Mouse (Mus musculus) inflammation-experienced regulatory T-cells, adult 6 months (primary cell): ENCODE measurements at regions not wholly inside any gene's neighbourhood (a gene's known extent, or its start where the extent isn't known, plus 50 kb on each side); places are given as distances from the start of the nearest gene placed in this dataset.

Experiments
- ATAC-seq: one replicate; pipeline ENCODE4 v1.8.0; 2017

DNA sequence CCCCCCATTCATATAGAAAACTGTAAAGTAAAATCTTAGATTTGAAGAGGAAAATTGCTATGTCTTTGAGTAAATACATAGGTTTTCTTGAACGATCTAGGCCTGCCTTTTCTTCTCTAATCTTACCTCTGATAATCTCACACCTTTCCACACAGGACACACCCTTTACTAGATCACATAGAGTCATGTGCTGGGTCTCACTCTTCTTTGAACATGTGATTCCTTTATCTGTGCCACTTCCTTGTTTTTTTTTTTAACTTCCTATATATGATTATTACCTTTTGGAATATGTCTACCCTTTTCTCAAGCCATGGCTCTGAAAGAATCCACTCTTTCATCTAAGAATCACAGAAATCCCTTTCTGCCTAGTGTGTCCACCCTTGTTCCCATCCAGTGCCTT is 136.2 kb downstream of the Klf5 start:
- no peak for ATAC-seq

DNA sequence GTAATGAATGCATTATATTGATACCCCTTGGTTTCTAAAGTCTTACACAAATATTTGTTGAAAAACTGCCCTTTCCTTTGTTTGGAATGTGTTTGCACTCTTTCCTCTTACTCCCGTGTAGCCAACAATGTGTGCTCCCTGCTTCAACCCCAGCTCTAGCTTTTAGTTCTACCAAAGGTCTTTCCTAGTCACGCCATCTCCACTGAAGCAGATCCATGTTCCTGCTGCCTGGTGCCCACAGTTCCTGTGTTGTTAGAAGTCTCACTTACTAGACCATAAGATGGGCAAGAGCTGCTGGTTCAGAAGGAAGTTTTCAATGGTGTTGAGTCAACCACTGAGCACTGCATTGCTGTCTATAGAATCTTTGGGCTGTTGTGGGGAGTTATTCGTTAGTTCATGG is 137.0 kb downstream of the Klf5 start:
- ATAC-seq, result no peak

DNA sequence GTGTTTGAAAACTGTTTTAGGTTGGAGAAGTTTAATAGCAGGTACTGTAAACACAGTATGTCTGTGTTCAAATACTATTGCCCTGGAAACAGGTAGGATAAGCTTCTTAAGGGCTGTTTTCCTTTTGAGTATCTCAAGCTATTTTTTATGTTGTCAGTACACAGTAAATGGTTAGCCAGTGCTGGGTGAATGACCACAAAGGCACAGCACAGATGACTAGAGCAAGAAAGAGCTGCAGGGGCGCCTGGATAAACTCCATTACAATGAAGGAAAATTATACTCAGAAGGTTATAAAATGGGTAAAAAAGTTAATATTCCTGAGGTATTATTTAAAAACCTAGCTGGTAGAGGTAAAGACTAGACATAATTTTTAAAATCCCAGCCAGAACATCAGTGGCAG is 137.6 kb downstream of the Klf5 start:
- no peak for ATAC-seq

DNA sequence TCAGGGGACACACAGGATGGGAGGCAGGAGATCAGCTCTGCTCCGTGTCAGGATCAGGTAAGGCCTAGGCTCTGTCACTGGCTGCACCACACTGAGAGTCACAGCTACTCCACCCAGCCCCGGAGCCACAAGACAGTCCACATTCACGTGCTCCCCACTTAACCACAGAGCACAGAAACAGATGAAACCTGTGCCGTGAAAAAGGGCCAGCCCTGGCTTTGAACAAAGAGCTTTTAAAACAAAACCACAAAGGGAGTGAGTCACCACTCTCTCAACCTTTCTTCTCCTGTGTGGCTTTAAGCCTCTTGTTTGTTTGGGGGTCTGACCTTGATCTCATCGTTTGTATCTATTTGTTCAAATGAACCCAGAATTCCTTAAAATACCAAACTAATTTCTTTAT is 150.6 kb downstream of the Klf5 start:
- no peak for ATAC-seq

DNA sequence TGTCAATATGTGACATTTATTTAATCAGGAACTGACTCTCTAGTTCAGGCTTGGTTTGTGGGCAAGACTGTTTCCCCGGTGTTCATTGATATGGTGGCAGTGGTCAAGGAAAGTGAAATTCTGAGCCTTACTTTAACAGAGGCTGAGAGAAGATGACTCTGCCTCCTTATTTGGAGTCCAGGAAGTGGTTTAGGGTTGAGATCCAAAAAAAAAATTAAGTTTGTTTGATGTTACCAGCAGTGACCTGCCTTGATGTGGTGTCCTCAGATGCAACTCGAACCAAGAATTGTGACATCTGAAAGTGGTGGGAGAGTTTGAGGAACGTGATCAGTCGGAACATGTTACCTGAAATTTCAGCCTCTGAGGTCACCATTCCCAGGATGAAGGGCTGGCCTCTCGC is 151.4 kb downstream of the Klf5 start:
- no peak for ATAC-seq

DNA sequence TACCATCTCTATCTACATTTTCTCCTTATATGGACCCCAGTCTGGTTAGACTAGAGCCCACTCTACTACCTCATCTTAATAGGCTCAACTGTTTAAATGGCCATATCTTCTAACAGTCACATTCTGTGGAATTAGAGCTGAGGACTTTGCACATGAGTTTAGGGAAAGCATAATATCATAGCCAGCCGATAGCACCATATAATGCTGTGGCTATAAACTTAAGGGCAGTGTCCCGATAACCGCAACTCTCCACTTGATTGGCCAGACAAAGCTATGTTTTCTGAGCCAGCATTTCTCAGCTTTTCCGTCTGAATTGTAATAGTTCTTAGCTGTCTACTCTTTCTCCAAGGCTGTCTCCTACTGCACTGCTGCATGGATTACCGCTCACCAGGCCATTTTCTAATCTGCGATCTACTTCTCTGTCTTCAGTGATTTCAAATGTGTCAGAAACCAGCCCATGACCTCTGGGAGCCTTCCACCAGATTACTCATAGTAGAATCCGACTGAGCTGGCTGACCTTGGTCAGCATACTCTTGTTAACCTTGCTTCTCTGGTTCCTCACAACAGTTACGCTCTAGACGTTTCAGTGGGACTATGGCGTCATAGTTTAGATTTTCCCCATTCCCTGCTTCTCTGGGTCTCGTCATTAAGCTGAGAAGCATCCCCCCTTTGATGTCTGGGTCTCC is 152.8 kb downstream of the Klf5 start:
- ATAC-seq, result no peak

DNA sequence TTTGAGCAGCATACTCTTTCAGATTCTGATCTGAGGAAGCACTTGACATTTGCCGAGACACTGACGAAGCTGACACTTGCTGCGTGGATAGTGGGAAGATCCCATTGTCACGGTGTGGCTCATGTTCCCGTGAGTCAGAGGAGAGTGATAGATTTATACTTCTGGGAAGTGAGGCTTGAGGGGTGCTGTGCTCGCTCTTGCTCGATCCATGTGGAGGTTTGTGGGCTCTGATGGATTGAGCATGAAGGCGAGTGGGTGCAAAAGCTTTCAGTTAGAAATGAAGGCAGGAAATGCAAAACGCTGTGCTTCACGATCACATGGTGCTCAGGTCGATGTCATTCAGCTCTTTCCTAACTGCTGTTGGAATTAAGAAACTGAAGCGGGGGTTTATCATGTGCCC is 155.4 kb downstream of the Klf5 start:
- no peak for ATAC-seq

DNA sequence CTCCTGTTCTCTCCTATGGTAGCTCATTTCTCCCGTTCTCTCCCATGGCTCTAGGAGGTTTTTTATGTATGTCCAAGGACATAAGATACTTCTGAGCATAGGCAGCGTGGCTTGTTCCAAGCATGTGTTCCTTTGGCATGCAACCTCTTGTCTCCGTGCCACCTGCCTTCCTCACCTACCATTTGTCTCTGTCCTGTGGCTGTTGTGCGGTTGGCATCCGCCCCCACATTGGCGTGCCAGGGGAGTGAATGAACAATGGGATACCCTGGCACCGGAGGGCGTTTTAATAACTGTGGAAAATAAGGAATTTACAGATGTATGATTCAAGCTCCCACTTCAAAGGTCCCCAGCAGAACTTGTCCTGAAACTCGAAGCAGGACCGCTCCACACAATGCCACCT is 158.1 kb downstream of the Klf5 start:
- ATAC-seq, result no peak

DNA sequence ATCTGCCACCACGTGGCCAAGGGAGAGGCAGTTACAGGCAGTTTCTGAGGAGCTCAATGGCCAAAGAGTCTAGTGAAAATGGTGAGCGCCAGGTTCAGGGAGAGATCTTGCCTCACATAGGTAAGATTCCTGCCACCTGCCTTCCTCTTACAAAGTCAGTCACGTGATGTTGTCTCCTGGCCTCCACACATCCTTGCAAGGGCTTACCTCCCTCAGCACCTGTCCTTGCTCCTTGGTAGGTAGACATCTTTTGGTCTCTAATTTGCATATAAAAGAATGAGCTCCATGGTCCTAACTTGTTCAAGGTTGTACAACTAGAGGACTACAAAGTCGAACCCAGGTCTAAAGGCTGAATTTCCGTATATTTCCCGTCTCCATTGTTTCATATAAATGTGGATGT is 159.1 kb downstream of the Klf5 start:
- ATAC-seq, result no peak

DNA sequence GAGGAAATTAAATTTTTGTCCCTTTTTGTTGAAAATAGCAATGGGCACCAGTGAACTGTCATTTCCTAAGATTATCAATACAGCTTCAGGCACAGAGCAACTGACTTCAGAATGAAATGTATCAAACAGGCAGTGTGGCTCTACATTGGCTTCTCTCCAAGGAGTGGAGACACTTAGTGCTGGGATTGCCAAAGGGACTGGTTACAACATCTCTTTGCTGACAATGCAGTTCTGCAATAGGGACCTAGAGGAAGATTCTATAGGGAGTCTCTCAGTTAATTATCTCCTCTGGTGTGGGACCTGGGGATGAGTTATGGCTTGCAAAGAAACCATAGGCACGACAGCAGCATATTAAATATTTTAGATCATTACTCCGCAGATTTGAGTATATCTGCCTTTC is 173.6 kb downstream of the Klf5 start:
- ATAC-seq, result no peak

DNA sequence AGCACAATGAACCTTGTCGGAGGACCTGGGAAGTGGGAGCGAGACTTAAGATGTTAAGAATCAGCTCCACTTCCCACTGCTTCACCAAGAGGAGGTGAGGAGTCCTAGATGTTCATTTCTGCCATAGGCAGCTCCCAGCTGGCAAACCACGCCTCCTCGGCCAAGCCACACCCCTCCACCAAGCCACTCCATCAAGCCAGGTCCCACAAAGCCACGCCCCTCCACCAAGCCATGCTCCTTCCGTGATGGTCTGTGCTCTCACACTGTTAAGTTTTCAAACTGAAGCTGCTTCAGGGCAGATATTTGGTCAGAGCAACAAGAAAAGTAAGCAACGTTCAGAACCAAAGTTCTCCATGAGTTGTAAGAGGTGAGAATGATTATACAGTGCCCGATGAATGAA is 176.8 kb downstream of the Klf5 start:
- no peak for ATAC-seq

DNA sequence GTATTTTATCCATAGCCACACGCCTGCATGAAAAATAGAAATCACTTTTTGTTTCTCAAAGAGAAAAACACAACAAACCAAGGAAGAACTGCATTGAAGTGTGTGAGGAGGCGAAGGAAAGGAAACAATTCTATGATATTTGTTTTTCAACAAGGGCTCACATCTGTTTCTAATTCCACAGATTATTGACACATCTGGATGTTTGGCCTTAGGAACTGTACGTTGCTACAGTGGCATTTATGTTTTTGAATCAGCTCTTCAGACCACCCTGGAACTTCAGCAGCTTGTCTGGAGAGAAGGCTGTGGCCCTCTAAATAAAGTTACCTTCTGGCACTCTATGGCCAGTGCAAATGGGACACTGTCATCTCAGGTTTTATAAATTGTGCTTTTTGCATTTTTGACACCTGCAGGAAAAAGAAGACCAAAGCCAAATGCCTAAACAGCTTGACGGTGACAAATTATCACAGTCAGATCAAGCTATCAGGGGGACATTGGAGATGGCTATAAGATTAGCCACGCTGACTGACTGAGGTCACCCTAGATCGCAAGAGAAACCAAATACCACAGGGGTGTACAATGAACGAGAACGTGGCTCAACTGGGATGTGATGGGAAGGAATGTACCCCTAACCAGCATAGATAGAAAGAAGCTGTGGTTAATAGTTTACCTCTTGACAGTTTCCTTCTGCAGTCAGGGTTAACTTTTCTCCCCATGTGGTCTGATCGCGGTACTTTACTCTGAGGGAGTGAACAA is 182.0 kb downstream of the Klf5 start:
- ATAC-seq, result no peak

DNA sequence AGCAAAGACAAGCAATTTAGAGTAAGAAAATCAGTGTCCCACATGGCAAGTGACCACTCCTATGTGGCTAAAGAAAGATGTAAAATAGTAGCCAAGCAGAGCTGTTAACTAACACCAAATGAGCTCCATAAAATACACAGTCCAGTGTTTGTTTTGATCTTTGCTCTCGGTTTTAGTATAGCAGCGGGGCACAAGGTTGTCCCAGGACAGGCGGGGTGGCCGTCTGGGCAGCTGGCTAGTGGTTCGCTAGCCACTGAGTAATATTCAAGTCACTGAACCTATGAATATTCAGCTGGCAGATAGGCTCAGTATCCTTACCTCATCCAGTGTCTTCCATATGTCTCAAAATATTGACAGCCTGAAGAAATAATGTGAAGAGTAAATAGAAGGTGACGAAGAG is 189.5 kb downstream of the Klf5 start:
- no peak for ATAC-seq

DNA sequence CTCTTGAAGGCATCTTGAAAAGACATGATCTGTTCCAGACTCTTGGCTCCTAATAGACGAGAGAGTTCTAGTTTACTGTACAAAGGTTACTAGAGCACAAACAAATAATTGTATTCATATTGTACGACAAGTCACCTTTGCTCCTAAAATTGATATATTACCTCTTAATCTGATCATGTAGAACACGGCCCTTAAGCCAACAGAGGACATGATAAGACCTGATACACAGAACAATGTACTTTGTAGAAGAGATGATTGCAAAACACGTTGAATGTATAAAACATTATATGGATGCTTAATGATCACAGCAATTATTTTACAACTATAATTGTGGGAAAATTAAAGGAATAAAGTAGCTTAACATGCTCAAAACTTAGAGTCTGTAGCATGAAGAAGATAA is 194.7 kb downstream of the Klf5 start:
- no peak for ATAC-seq

DNA sequence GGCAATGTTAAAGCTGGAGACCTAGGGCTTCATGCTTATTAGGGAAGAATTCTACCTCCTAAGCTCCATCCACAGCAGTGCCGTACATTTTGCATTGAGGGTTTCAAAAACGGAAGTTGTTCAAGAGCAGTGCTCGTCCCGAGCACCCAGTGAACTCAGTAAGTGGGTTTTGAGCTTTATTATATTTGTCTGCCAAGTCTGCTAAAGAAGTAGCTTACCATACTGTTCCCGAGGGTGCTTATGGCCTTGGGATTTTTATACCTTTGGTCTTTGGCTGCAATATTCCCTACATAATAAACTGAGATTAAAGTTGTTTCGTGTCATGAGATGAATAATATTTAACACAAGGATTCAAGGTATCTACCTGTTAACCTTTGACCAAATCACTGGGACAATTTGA is 195.2 kb downstream of the Klf5 start:
- no peak for ATAC-seq

DNA sequence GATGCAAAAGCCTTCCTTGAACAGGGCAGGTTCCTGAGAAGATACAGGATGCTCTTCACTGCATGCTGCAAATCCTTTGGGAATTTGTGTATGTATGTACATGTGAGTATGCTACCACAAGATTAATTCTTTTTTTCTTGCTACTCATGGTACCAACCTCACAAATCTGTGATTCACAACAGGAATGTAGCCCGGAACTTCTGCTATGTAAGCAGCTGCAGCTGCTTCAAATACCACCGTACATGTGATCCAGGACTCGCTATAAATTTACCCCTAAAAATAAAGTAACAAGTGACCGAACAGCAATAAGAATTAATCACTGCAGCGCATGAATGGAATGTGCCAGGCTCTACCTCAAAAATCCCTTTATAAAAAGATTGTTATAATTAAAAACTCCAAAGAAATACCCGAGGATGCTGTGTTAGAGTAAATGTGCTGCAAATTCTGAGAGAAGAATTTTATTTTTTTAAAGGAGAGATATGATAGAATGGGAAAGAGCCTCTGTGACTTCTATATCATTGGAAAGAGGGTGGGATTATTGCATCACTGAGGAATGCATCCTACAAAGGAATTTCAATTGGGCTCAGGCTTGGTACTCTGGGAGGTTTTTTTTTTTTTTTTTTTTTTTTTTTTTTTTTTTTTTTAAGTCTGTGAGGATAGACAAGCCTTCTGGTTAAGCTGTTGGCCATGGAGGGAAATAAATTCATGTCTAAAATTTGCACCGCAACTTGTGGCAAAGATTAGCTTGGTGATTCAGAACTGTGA is 201.2 kb downstream of the Klf5 start:
- ATAC-seq, result no peak

DNA sequence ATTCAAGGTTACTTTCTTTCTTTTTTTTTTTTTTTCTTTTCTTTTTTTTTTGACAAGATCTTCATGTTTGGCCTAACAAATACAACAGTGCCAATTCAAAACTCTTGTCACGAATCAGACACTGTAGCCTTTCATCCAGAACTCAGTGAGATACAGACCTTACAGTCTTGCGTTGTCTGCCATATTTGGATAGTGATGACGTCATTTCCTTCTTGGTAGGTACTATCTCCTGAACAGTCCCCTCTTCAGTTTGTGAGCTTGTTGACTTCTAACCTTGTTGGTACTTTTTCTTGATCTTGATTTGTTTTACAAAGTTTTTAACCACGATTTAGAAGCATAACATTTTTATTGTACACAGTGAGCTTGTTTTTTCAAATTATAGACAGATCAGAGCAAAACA is 206.4 kb downstream of the Klf5 start:
- ATAC-seq, result no peak

DNA sequence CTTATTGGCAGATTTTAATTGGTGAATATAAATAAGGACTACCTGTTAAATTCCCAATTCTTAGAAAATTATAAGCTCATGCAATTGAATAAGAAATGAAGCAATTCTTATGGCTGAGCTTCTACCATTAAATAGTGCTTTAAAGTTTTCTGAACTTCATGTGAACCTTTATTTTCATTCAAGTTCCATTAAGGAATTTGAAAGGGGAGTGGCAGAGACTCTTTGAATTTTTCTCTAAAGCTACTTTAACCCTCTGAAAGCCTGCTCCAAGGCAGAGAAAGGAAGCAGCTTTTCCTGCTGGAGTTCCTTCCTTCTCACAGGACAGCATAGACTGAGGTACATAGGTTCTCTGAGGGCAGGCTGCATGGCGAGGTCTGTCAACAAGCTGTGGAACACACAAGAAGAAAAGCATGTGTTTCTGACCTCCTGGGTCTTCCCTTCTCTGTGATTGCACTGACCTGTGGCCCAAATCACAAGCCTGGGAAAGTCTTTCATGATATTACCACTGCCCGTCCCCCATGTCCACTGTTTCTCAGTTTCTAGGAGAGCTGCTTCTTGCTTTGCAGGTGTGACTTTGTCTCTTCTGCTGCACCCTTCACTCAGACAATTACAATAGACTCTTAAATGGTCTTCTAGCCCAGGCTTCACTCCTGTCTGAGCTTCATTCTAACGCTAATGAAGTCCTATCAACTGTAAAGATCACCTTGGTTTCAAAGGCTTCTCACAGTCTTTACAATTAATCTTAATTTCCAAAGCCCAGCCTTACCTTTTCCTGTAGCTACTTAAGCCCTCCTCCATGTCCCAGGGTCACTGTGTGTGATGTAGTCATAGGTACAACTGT is 211.4 kb downstream of the Klf5 start:
- ATAC-seq, result no peak

DNA sequence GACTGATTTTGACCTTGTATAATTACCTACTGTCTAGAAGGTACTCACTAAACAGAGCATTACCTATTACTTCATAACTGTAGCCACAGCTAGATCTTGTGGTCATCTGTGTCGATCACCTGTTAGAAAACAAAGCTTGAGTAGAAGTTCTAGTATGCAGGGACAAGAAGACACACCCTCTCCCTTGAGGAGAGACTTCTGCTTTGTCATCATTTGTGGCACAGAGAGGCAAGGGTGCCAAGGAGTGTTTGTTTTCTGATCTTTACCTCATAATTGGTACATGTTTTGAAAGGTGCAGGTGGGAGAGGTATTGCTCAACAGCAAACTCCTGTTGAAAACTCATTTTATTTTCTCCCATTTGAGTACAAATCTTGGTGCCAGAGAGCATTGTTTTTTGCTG is 217.0 kb downstream of the Klf5 start:
- no peak for ATAC-seq

DNA sequence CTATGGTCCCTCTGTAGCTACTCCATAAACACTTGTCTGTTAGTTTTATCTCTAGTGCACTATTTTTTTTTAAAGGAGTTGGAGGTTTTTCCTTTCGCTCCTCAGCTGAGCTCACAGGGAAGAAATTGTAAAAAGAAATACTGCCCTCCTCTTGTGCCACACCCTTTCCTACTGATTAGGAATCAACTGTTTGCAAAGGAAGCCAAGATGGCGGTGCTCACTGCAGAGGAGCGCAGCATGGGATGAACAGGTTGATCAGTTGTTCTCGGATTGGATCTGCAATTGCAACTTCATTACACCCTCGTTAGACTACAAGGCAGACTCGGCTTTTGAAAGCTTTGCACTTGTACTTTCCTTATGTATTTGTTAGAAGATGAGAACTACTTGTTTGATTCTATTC is 218.2 kb downstream of the Klf5 start:
- ATAC-seq, result no peak

DNA sequence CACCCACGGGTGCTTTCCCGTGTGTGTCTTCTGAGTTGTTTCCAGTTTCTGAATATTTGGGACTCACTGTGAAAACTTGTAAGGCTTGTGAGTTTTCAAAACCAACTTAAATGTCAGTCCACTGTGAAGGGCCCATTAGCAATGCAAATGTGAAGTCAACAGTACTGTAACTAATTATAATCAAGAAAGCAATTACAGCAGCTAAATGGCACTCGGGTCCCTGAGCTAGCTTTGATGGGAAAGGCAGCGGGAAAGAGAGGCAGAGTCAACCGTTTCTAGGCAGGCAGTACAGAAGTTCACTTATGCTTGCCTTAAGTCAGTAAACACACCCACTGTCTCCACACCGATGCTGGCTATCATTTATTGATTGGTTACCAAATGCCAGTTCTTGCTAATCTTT is 221.9 kb downstream of the Klf5 start:
- ATAC-seq, result no peak

DNA sequence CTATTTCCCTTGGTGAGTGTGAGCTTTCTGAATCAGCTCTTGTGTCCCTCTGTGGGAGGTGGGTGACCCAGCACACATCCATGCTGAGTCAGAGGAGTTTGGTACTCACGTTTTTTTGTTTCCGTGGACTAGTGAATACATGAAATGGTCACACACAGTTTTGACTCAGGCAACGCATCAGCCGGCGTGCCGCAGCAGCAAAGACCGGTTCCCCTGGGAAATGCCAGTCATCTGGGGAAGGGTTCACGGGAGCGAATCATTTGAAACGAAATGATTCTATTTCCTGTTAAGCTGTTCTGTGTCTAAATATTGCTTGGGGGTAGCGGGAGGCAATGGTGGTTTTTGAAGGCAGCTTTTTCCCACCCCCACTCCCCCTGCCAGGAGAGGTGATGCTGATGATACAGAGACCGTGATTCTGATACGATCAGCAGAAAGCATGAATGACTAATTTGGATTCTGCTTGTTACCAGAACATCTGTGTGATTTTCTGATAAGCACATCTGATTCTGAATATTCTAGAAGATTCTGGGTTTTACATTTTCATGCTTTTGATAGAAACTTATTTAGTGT is 223.5 kb downstream of the Klf5 start:
- no peak for ATAC-seq

DNA sequence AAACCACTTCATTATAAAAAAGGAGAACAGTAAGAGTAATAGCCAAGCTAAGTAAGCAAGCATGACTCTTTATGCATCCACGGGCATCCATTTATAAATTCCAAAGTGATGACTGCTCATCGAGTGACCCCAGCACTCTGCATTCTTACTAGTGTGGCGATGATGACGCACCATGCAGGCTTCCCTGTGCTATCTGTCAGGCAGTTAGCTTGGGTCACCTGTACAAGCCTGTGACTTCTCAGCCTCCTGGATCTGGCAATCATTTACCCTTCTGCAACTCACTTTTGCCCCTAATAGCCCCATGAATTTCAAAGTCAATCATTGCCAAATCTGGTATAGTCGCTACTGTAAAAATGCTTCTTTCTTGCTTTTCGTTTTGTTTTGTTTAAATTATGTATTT is 237.3 kb downstream of the Klf5 start:
- ATAC-seq, result no peak
